Mouse (Mus musculus) ovary, adult 18-20 months (tissue): ENCODE results near the gene Tmem176b.

Source experiments
- DNase-seq: peaks from one replicate; pipeline ENCODE4 v3.0.0; 2022; ENCODE audit warnings: low spot score, mixed read lengths

Gene Tmem176b

DNA sequence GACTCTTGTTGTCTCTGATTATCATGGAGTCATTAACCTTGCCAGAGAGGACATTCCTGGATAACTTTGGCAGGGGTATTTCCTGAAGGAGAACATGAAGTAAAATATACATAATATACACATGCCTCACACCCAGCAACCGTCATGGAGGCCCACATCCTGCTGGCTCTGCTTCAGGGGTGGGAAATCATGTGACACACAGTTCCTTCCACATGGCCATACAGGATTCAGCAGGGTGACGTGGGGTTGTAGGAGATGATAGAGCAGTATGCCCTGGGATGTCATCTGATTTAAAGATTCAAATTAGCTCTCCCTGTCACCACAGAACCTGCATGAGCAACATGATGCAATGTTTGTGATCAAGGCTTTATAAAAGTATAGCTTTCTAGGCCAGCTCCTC, 53.4 kb downstream of the Tmem176b start:
- DNase-seq, result no peak

DNA sequence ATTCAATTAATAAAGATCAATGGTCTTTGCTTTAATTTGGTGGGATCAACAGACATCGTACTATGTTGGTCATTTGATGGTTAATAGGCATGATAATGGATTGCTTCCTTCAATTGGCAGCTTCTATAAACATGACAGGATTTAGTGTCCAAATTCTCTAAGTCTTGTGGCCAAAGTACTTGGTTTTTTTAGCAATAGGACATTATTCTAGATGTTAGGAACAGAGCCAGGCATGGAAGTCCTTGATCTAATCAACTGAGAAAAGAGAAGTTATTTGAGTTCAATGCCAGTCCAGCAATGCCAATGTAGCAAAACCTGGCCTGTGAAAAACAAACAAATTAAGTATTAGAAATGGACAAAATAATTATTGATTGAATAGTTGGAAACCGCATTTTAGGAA, 55.7 kb downstream of the Tmem176b start:
- DNase-seq, result no peak

DNA sequence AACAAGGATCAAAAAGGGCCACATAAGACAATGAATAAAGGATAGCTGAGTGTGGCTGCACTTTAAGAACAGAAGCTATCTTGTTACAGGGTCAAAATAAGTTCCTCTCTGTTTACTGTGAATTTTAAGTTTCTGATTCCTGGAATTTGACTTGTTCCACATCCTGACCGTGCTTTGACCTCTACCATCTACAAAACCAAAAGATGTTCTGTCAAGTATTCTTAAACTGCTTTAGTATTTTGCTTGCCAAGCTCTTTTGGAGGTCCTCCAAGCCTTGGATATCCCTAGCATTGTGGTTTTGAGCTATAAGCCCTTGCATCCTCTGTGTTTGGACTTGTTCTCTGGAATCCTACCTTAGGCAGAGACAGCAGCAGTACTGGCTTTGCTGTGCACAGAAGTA, 56.1 kb downstream of the Tmem176b start:
- DNase-seq, result peak; percentile 62

DNA sequence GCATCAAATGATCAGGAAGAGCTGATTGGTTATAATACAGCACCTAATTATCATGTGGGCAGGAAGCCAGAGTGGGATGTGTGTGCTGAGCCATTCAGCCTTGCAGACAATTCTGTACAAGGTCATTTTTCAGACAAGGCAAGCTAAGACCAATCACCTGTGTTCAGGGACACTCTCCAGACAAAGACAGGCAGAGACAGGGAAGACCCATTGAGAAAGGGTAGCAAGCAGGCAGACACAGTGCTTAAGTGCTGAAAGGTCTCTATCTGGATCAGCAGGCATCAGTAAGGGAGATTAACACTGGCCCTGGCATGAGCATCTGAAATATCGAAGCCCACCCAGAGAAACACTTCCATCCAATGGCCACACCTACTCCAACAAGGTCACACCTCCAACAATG, 56.9 kb downstream of the Tmem176b start:
- no peak for DNase-seq
